Mouse (Mus musculus): ENCODE measurements at regions not wholly inside any gene's neighbourhood (a gene's known extent, or its start where the extent isn't known, plus 50 kb on each side); places are given as distances from the start of the nearest gene placed in this dataset.

GRCm38 (mm10) chr14:71055480-71055879 lies 455.8 kb upstream of the Fam160b2 start:
- TF ChIP-seq CTCF (IDR thresholded peaks at IDR 0.05; ENCODE audit: borderline replicate concordance, extremely low read depth, insufficient read depth, insufficient read length) (no peak), POLR2A (IDR thresholded peaks at IDR 0.05; ENCODE audit: borderline replicate concordance, extremely low read depth, insufficient read depth, insufficient read length, poor library complexity, severe bottlenecking) (no peak)

Measured in brain, embryonic 14.5 days (tissue).